Mouse (Mus musculus): Measurements from ENCODE around the gene Ccdc117. TPM values are rescaled to one million over a fixed set of nuclear protein-coding genes. Genes with fewer than 3 reads are reported as not detected.

Ccdc117 gene
- polyA plus RNA-seq, 1 experiment from 2014 or later, result 14.4 TPM

DNA sequence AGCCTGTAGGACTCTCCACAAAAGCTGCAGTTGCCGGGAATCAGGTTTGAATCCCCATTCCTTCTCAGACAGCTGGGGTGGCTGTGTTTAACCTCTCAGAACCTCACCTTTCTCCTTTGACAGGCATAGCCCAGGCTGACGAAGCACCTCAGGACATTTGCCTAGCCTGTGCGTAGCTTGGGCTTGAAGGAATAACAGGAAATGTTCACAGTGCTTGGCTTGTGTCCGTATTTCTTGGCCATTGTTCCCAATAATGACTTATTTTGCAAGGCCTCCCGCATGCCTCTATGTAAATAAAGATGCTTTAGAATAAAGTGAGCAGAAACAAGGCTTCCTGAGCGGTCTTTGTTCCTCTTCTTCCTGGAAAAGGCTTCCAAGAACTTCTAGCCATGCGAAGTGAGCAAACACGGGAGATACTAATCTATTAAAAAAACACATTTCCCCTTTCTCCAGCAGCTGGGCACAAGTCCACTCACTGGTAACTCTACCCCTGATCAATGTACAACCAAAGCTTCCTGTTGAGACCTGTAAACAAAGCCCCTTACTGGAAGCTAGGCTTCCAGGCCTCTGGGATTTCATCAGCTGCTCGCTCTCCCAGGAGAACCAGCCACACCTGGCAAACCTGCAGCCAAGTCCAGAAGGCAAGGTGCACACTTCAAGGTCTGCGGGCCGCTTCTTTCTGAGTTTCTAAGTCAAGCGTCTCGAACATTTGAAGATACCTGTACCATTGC lies 42.9 kb downstream of the Ccdc117 start:
- ATAC-seq (replicated peaks; ENCODE audit: insufficient number of reproducible peaks, low FRiP score, low TSS enrichment), result no peak
- H3K4me2 ChIP-seq, result no peak overlapping the region

DNA sequence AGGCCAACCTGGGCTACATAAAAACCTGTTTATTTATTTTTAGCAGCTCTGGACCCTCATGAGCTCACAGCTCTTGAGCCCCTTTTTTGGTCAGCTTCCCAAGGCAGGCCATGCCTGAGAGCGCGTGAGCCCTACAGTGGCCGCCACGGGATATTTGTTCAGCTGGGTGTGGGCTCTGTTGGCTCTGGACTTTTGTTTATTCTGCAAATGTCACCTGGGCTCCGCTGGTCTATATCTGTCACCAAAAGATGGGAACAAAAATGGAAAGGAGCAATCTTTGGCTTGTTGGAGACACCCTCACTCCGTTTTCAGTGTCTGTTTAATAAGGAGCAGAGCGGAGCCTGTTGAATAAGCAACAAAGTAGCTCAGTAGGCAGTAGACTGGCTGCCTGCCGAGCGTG lies 43.6 kb downstream of the Ccdc117 start:
- H3K4me2 ChIP-seq, result no peak overlapping the region
- H3K4me3 ChIP-seq (ENCODE audit: low read depth, low read length), result no peak overlapping the region
- no peak for ATAC-seq (replicated peaks; ENCODE audit: insufficient number of reproducible peaks, low FRiP score, low TSS enrichment)
- H3K4me1 ChIP-seq (ENCODE audit: control insufficient read depth, insufficient read depth, low read length), result no peaks in the 10 kb centered on the region
- no peaks in the 10 kb centered on the region for H3K9me3 ChIP-seq (replicated peaks; ENCODE audit: control insufficient read depth, low read length)
- no peaks in the 10 kb centered on the region for H3K27me3 ChIP-seq (ENCODE audit: control insufficient read depth, insufficient read depth, low read length)
- no peaks in the 10 kb centered on the region for H3K36me3 ChIP-seq (ENCODE audit: control insufficient read depth, insufficient read depth, low read length)
- no peak overlapping the region for H3K9ac ChIP-seq (ENCODE audit: low read depth, low read length)
- no peak overlapping the region for H3K27ac ChIP-seq (ENCODE audit: low read depth, low read length)
- WGBS (ENCODE audit: insufficient replicate concordance), result 65% methylated on average over 9 of the region's 9 CpGs

More for the DNA sequence above, 42.9 kb downstream of the Ccdc117 start:
- Histone ChIP-seq H3K9me3 (replicated peaks; ENCODE audit: control insufficient read depth, low read length) (no peaks in the 10 kb centered on the region), H3K27me3 (ENCODE audit: control insufficient read depth, insufficient read depth, low read length) (no peaks in the 10 kb centered on the region), H3K4me3 (ENCODE audit: low read depth, low read length) (no peak overlapping the region), H3K36me3 (ENCODE audit: control insufficient read depth, insufficient read depth, low read length) (no peaks in the 10 kb centered on the region), H3K4me1 (ENCODE audit: control insufficient read depth, insufficient read depth, low read length) (no peaks in the 10 kb centered on the region), H3K27ac (ENCODE audit: low read depth, low read length) (no peak overlapping the region), H3K9ac (ENCODE audit: low read depth, low read length) (no peak overlapping the region)
- WGBS (ENCODE audit: insufficient replicate concordance), result 69% methylated on average over 13 of the region's 13 CpGs

DNA sequence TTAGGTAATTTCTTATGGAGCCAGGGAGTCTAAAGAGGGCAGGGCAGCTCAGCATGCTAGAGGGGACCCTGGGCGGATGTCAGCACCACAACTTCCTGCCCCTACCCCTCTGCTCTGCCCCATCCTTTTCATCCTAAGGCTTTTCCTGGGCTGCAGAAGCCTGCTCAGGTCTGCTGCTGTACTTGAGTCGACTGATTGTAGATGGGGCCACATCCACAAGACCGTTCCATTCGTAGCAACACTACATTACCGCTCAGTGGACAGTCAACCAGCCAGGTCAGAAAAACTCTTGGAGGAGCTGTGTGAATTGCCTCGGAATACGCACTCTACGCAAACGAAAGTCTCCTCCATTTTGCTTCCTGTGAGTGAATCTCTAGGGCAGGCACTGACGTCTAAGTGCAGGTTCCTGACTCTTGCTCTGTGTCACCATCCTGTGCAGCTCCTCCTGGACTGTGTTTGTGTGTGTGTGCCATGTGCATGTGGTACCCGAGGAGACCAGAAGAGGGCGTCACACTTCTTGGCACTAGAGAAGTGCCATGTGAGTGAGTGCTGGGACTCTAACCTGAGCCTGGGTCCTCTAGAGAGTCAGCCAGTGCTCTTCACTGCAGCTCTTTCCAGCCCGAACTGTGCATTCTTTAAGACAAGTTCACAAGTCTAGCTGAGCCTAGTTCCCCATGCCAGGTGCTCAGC lies 45.3 kb downstream of the Ccdc117 start:
- no peak overlapping the region for H3K27ac ChIP-seq (ENCODE audit: low read depth, low read length)
- no peak overlapping the region for H3K9ac ChIP-seq (ENCODE audit: low read depth, low read length)
- H3K27me3 ChIP-seq (ENCODE audit: control insufficient read depth, insufficient read depth, low read length), result no peaks in the 10 kb centered on the region
- H3K36me3 ChIP-seq (ENCODE audit: control insufficient read depth, insufficient read depth, low read length), result no peaks in the 10 kb centered on the region
- H3K9me3 ChIP-seq (replicated peaks; ENCODE audit: control insufficient read depth, low read length), result no peaks in the 10 kb centered on the region
- 85% methylated on average over 13 of the region's 13 CpGs for WGBS (ENCODE audit: insufficient replicate concordance)
- H3K4me1 ChIP-seq (ENCODE audit: control insufficient read depth, insufficient read depth, low read length), result no peaks in the 10 kb centered on the region
- ATAC-seq (replicated peaks; ENCODE audit: insufficient number of reproducible peaks, low FRiP score, low TSS enrichment), result no peak
- H3K4me2 ChIP-seq, result no peak overlapping the region
- H3K4me3 ChIP-seq (ENCODE audit: low read depth, low read length), result no peak overlapping the region

DNA sequence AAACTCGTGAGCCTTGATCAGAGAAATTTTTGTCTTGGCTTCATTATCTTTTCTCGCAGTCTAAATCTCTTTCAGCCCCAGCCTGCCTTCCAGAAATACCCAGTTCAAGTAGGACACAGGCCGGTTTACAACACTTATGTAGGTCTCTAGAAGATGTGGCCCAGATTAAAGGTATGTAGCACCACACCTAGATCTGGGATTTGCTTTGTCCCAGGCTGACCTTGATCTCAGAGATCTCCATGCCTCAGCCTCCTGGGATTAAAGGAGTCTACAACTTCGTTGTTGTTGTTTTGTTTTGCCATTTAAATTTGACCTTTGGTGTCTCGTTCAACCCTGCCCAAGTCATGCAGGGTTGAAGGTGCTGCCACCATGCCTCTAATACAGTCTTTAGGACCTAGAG lies 46.1 kb downstream of the Ccdc117 start:
- Histone ChIP-seq H3K27me3 (ENCODE audit: control insufficient read depth, insufficient read depth, low read length) (no peaks in the 10 kb centered on the region), H3K4me2 (no peak overlapping the region), H3K4me3 (ENCODE audit: low read depth, low read length) (no peak overlapping the region), H3K9ac (ENCODE audit: low read depth, low read length) (no peak overlapping the region), H3K9me3 (replicated peaks; ENCODE audit: control insufficient read depth, low read length) (no peaks in the 10 kb centered on the region), H3K4me1 (ENCODE audit: control insufficient read depth, insufficient read depth, low read length) (no peaks in the 10 kb centered on the region), H3K27ac (ENCODE audit: low read depth, low read length) (no peak overlapping the region), H3K36me3 (ENCODE audit: control insufficient read depth, insufficient read depth, low read length) (no peaks in the 10 kb centered on the region)
- ATAC-seq (replicated peaks; ENCODE audit: insufficient number of reproducible peaks, low FRiP score, low TSS enrichment), result no peak
- WGBS (ENCODE audit: insufficient replicate concordance), result 73% methylated on average over 5 of the region's 5 CpGs

DNA sequence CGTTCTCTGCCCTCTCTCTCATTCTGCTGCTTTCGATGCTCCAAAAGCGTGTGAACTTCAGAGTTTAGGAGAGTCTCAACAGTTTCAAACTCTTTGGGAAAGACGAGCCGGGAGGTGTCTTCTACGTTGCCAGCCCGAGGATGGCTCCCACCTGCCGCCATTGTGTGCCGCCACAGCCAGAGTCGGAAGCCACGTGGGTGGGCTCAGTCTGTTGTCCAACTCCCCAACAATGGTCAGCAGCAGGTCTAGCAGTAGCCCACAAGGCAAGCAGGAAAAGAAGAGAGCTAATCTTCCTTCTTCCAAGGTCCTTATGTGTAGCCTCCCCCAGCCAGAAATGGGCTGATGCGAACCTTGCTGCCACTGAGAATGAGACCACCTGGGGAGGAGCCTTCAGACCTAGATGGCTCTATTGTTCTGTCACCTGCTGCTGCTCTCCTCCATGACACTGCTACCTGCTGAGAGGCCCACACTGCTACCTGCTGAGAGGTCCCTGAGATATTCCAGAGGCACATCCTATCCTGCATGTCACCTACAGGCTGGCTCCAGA lies 46.6 kb downstream of the Ccdc117 start:
- no peaks in the 10 kb centered on the region for H3K4me1 ChIP-seq (ENCODE audit: control insufficient read depth, insufficient read depth, low read length)
- no peak overlapping the region for H3K27ac ChIP-seq (ENCODE audit: low read depth, low read length)
- H3K9me3 ChIP-seq (replicated peaks; ENCODE audit: control insufficient read depth, low read length), result no peaks in the 10 kb centered on the region
- H3K27me3 ChIP-seq (ENCODE audit: control insufficient read depth, insufficient read depth, low read length), result no peaks in the 10 kb centered on the region
- H3K9ac ChIP-seq (ENCODE audit: low read depth, low read length), result no peak overlapping the region
- H3K36me3 ChIP-seq (ENCODE audit: control insufficient read depth, insufficient read depth, low read length), result no peaks in the 10 kb centered on the region
- no peak for ATAC-seq (replicated peaks; ENCODE audit: insufficient number of reproducible peaks, low FRiP score, low TSS enrichment)
- no peak overlapping the region for H3K4me3 ChIP-seq (ENCODE audit: low read depth, low read length)
- H3K4me2 ChIP-seq, result no peak overlapping the region
- WGBS (ENCODE audit: insufficient replicate concordance), result 68% methylated on average over 12 of the region's 12 CpGs

DNA sequence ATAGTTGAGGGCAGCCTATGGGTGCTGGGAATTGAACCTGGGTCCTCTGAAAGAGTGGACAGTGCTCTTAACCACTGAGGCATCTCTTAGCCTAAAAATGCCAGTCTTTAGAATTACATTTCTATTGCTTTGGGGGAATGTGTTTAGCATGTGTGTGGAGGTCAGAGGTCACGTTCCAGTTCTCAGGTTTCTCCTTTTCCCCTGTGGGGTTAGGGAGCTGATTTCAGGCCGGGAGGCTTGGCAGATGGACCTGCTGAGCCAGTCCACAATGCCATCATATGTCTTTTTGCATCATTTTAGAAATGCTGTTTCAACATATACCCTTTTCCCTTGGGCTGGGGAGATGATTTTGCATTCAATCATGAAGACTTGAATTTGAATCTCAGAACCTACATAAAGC lies 48.1 kb downstream of the Ccdc117 start:
- H3K9me3 ChIP-seq (replicated peaks; ENCODE audit: control insufficient read depth, low read length), result no peaks in the 10 kb centered on the region
- no peaks in the 10 kb centered on the region for H3K27me3 ChIP-seq (ENCODE audit: control insufficient read depth, insufficient read depth, low read length)
- H3K4me1 ChIP-seq (ENCODE audit: control insufficient read depth, insufficient read depth, low read length), result no peaks in the 10 kb centered on the region
- no peak overlapping the region for H3K4me2 ChIP-seq
- 62% methylated on average over 2 of the region's 2 CpGs for WGBS (ENCODE audit: insufficient replicate concordance)
- no peak overlapping the region for H3K27ac ChIP-seq (ENCODE audit: low read depth, low read length)
- H3K9ac ChIP-seq (ENCODE audit: low read depth, low read length), result no peak overlapping the region
- no peak for ATAC-seq (replicated peaks; ENCODE audit: insufficient number of reproducible peaks, low FRiP score, low TSS enrichment)
- H3K36me3 ChIP-seq (ENCODE audit: control insufficient read depth, insufficient read depth, low read length), result no peaks in the 10 kb centered on the region
- no peak overlapping the region for H3K4me3 ChIP-seq (ENCODE audit: low read depth, low read length)

DNA sequence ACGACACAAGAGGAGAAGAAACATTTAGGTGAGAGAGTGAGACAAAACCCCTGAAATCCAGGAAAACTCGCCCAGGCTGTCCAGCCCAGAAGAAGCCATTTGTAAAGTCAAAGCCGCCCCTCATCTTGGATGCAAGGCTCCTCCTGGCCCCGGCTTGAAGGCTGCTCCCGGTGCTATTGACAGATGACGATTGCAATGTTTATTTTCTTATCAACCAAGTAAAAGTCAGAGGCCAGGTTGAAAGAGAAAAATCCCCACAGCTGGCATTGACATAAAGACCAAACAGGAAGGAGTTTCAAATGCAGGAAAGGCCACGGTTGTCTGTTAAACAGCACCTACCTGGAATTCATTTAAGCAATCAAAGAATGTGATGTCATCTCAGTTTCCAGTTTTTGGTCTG lies 50.1 kb downstream of the Ccdc117 start:
- Histone ChIP-seq H3K27me3 (ENCODE audit: control insufficient read depth, insufficient read depth, low read length) (no peaks in the 10 kb centered on the region), H3K9ac (ENCODE audit: low read depth, low read length) (no peak overlapping the region), H3K4me3 (ENCODE audit: low read depth, low read length) (no peak overlapping the region), H3K9me3 (replicated peaks; ENCODE audit: control insufficient read depth, low read length) (no peaks in the 10 kb centered on the region), H3K36me3 (ENCODE audit: control insufficient read depth, insufficient read depth, low read length) (no peaks in the 10 kb centered on the region), H3K4me1 (ENCODE audit: control insufficient read depth, insufficient read depth, low read length) (no peaks in the 10 kb centered on the region), H3K4me2 (no peak overlapping the region), H3K27ac (ENCODE audit: low read depth, low read length) (no peak overlapping the region)
- no peak for ATAC-seq (replicated peaks; ENCODE audit: insufficient number of reproducible peaks, low FRiP score, low TSS enrichment)
- WGBS (ENCODE audit: insufficient replicate concordance), result 34% methylated on average over 7 of the region's 7 CpGs

DNA sequence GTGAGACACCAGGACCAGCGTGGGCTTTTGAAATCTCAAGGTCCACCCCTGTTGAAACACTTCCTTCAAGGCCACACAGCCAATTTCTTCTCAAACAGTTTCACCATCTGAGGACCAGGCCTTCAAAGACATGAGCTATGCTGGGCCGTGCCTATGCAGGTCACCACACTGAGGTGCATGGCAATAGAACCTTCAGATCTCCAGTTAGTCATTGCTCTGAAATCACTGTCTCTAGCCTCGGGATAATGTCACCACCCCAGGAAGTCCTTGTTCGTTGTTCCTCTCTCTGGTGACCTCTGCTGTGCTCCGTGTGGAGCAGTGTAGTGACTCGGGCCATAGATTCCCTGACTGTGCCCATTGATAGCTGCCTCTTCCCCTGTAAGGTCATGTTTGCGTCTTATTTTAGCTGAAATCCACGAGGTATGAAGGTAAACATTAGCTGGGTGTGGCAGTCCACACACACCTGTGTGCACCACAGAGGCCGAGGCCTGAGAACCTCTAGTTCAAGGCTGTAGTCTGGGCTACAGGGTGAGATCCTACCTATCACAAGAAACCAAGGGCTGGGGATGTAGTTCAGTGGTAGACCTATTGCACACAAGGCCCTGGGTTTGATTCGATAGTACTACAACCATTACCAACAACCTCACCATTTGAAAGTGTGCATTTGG lies 50.9 kb downstream of the Ccdc117 start:
- Histone ChIP-seq H3K9ac (ENCODE audit: low read depth, low read length) (no peak overlapping the region), H3K4me3 (ENCODE audit: low read depth, low read length) (no peak overlapping the region), H3K27me3 (ENCODE audit: control insufficient read depth, insufficient read depth, low read length) (no peaks in the 10 kb centered on the region), H3K27ac (ENCODE audit: low read depth, low read length) (no peak overlapping the region), H3K9me3 (replicated peaks; ENCODE audit: control insufficient read depth, low read length) (no peaks in the 10 kb centered on the region), H3K4me1 (ENCODE audit: control insufficient read depth, insufficient read depth, low read length) (no peaks in the 10 kb centered on the region), H3K4me2 (no peak overlapping the region), H3K36me3 (ENCODE audit: control insufficient read depth, insufficient read depth, low read length) (no peaks in the 10 kb centered on the region)
- 74% methylated on average over 10 of the region's 10 CpGs for WGBS (ENCODE audit: insufficient replicate concordance)
- ATAC-seq (replicated peaks; ENCODE audit: insufficient number of reproducible peaks, low FRiP score, low TSS enrichment), result no peak

Data from heart, embryonic 11.5 days (tissue).